Mouse (Mus musculus) spleen, adult 2 months (tissue): ENCODE data around the gene Syce3.

ENCODE experiments used
- CTCF ChIP-seq: fragments of 200-500 bp; IDR thresholded peaks from 2 replicates; pipeline ENCODE4 v1.5.1; 2011; ENCODE audit warnings: mild to moderate bottlenecking, inconsistent platforms; ENCODE audit not compliant: insufficient read depth, insufficient read length, insufficient replicate concordance; ENCODE audit errors: extremely low read depth
- POLR2A ChIP-seq: fragments of 200-500 bp; IDR thresholded peaks from 2 replicates; pipeline ENCODE4 v1.6.1; 2011; ENCODE audit warnings: low read depth, low read length, inconsistent platforms

DNA sequence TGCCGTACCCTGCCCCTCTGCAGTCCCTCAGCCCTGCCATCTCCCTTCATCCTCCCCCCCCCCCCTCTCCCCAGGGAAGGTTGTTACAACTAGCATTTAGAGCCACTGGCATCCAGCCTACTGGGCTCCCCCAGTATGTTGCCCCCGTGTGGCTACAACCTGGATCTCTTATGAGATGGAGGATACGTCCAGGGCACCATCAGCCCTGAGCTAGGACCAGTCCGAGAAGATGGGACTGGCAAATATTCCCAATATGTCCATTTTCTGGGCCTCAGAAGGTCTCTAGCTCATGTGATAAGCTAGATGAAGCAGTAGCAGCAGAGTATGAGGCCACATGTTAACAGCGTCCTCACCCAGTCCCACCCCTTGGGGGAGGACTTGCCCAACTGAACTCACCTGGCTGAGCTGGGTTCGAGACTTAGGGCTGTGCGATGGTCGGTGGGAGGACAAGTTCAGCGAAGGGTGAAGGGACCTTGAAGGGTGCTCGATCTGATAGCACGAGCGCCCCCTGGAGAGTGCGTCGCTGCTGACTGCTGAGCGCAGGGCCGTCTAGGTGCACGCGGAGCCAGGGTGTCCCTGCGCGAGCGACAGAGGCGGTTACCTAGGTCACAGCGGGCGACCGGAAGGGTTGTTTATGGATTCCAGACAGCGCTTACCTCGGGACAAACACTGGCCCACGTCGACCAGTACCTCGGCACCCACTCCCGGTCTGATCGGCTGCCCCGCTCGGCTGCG, 37.1 kb downstream of the Syce3 start:
- peak; percentile 72 for TF ChIP-seq CTCF
- no peak for TF ChIP-seq POLR2A
